Mouse (Mus musculus) gastrocnemius, adult 2 months (tissue): ENCODE results near the gene Gm4779. TPM values are rescaled to one million over a fixed set of nuclear protein-coding genes. Genes with fewer than 3 reads are reported as not detected.
"Not testable (repeated sequence)": the region's sequence is repeated elsewhere in the genome, so short reads cannot be mapped to it uniquely, and the experiment has no call there.

Experiments used
- DNase-seq: peaks from one replicate; pipeline ENCODE4 v3.0.0; 2022
- H3K27ac ChIP-seq: fragments of 200-600 bp; 2 replicates; pipeline ENCODE4 v1.8.1; 2022; ENCODE audit warnings: mild to moderate bottlenecking
- H3K4me3 ChIP-seq: fragments of 200-600 bp; 2 replicates; pipeline ENCODE4 v1.8.1; 2022; ENCODE audit warnings: mild to moderate bottlenecking, moderate library complexity
- CTCF ChIP-seq: fragments of 200-600 bp; IDR thresholded peaks from 2 replicates; pipeline ENCODE4 v1.8.1; 2022; ENCODE audit warnings: antibody characterized with exemption, mild to moderate bottlenecking, moderate library complexity
- intact Hi-C: fragments of 180-260 bp; cut with DNase I; formaldehyde crosslinking; loops from one replicate; pipeline ENCODE4 v1.15.1; 2025
- long read RNA-seq, 2 experiments: library from polyadenylated mRNA; stranded (forward); transcript quantifications; one replicate each; pipeline ENCODE4 v2.0.0; 2021
- total RNA-seq, 2 experiments: library from RNA; stranded (reverse); gene quantifications; 2 replicates each; pipeline ENCODE4 v1.2.3; 2021

The Gm4779 gene
- total RNA-seq: not detected
- long read RNA-seq, experiment 1, partial matches to known transcripts: 1 of 1 reads
- long read RNA-seq, experiment 1, other reads (novel, unspliced or antisense): 0 of 1 reads
- long read RNA-seq, experiment 2: 0 reads

GRCm38 (mm10) chrX:101794342-101794741 lies at the start of gene Gm4779, which contains the start of gene 8030474K03Rik:
Gm4779 (minus strand) TSS chrX:101794423.
8030474K03Rik (plus strand) TSS chrX:101794656.
- intact Hi-C loops: no loop called here
- no peak within 1 kb of the TSS for H3K27ac ChIP-seq
- no peak within 1 kb of the TSS for H3K4me3 ChIP-seq
- no peak for TF ChIP-seq CTCF
- no peak for DNase-seq

GRCm38 (mm10) chrX:101819980-101820379 lies 25.8 kb upstream of the Gm4779 start:
- H3K4me3 ChIP-seq, DNase-seq, H3K27ac ChIP-seq, intact Hi-C loops: not testable (repeated sequence)

- Histone ChIP-seq H3K27ac (no peak overlapping the region), H3K4me3 (no peak overlapping the region)
- DNase-seq: no peak
- TF ChIP-seq CTCF: peak; percentile 33; the same call in 1 of the 2 replicates
- intact Hi-C loops: no loop called here
These were observed 24.9 kb upstream of the Gm4779 start for GRCm38 (mm10) chrX:101819163-101819562.

- DNase-seq: no peak
- H3K4me3 ChIP-seq: no peak overlapping the region
- H3K27ac ChIP-seq: no peak overlapping the region
- TF ChIP-seq CTCF: no peak
- intact Hi-C loops: no loop called here
These were observed 17.5 kb upstream of the Gm4779 start for GRCm38 (mm10) chrX:101811750-101812149.

GRCm38 (mm10) chrX:101805512-101805911 lies 11.3 kb upstream of the Gm4779 start:
- intact Hi-C loops: loop anchor here (10.0 kb wide), 1 partner anchor 259 kb away; no protein-coding TSS in a partner anchor
- peak; percentile 61 for TF ChIP-seq CTCF
- no peak for DNase-seq
- Histone ChIP-seq H3K4me3 (no peak overlapping the region), H3K27ac (no peak overlapping the region)

- Histone ChIP-seq H3K27ac (no peak overlapping the region), H3K4me3 (no peak overlapping the region)
- peak; percentile 72 for TF ChIP-seq CTCF
- intact Hi-C loops: no loop called here
- peak; percentile 37 for DNase-seq
These were observed 2.7 kb downstream of the Gm4779 start for GRCm38 (mm10) chrX:101791551-101791950.

GRCm38 (mm10) chrX:101772035-101772434 lies 22.2 kb downstream of the Gm4779 start:
- peak; percentile 84 for TF ChIP-seq CTCF
- intact Hi-C loops: loop anchor here (10.0 kb wide), 1 partner anchor 97 kb away; no protein-coding TSS in a partner anchor
- H3K4me3 ChIP-seq: no peak overlapping the region
- DNase-seq: peak; percentile 26
- no peak overlapping the region for H3K27ac ChIP-seq

GRCm38 (mm10) chrX:101770307-101770706 lies 23.9 kb downstream of the Gm4779 start:
- intact Hi-C loops: loop anchor here (10.0 kb wide), 1 partner anchor 96 kb away; no protein-coding TSS in a partner anchor
- Histone ChIP-seq H3K27ac (no peak overlapping the region), H3K4me3 (no peak overlapping the region)
- DNase-seq: no peak
- no peak for TF ChIP-seq CTCF

GRCm38 (mm10) chrX:101769478-101769877 lies 24.7 kb downstream of the Gm4779 start:
- TF ChIP-seq CTCF: no peak
- intact Hi-C loops: no loop called here

GRCm38 (mm10) chrX:101767280-101767679 lies 26.9 kb downstream of the Gm4779 start:
- DNase-seq: no peak

More at GRCm38 (mm10) chrX:101769478-101769877, 24.7 kb downstream of the Gm4779 start:
- DNase-seq: no peak
- Histone ChIP-seq H3K27ac (no peak overlapping the region), H3K4me3 (no peak overlapping the region)

GRCm38 (mm10) chrX:101765111-101765510 lies 29.1 kb downstream of the Gm4779 start:
- intact Hi-C loops: no loop called here
- Histone ChIP-seq H3K4me3 (no peak overlapping the region), H3K27ac (no peak overlapping the region)
- DNase-seq: no peak
- no peak for TF ChIP-seq CTCF

More at GRCm38 (mm10) chrX:101767280-101767679, 26.9 kb downstream of the Gm4779 start:
- no peak overlapping the region for H3K27ac ChIP-seq
- H3K4me3 ChIP-seq: no peak overlapping the region
- intact Hi-C loops: no loop called here
- no peak for TF ChIP-seq CTCF

- DNase-seq: no peak
- intact Hi-C loops: no loop called here
- H3K27ac ChIP-seq: no peak overlapping the region
- no peak overlapping the region for H3K4me3 ChIP-seq
- TF ChIP-seq CTCF: no peak
These were observed 29.6 kb downstream of the Gm4779 start for GRCm38 (mm10) chrX:101764621-101765020.

- DNase-seq: no peak
- TF ChIP-seq CTCF: no peak
- H3K27ac ChIP-seq: no peak overlapping the region
- intact Hi-C loops: no loop called here
- no peak overlapping the region for H3K4me3 ChIP-seq
These were observed 39.7 kb downstream of the Gm4779 start for GRCm38 (mm10) chrX:101754478-101754877.

- no peak overlapping the region for H3K27ac ChIP-seq
- no peak for TF ChIP-seq CTCF
- DNase-seq: no peak
- no peak overlapping the region for H3K4me3 ChIP-seq
- intact Hi-C loops: no loop called here
These were observed 44.1 kb downstream of the Gm4779 start for GRCm38 (mm10) chrX:101750144-101750543.
